Mouse (Mus musculus) liver, postnatal 0 days (tissue): Measurements from ENCODE around the gene R3hdm2. TPM values are rescaled to one million over a fixed set of nuclear protein-coding genes. Genes with fewer than 3 reads are reported as not detected.

ENCODE experiments used
- ATAC-seq: fragments of 200-750 bp; cut with Nextera tagmentation; 2 replicates; pipeline ENCODE4 v1.8.0; 2017; ENCODE audit warnings: mild to moderate bottlenecking, moderate library complexity
- DNase-seq: peaks from one replicate; pipeline ENCODE4 v3.0.0-alpha.2; 2016
- H3K27ac ChIP-seq: fragments of 300-500 bp; sonication (generic); 2 replicates; pipeline ENCODE4 v1.5.1; 2014; ENCODE audit warnings: antibody characterized with exemption, moderate library complexity, mild to moderate bottlenecking, low read depth
- H3K27me3 ChIP-seq: fragments of 300-500 bp; sonication (generic); 2 replicates; pipeline ENCODE4 v1.6.1; 2014; ENCODE audit warnings: low read length, control low read depth, mixed read lengths; ENCODE audit not compliant: insufficient read depth
- H3K36me3 ChIP-seq: fragments of 300-500 bp; sonication (generic); replicated peaks from 2 replicates; pipeline ENCODE4 v1.6.1; 2014; ENCODE audit warnings: mild to moderate bottlenecking, control low read depth, low read length, moderate library complexity, mixed read lengths; ENCODE audit not compliant: insufficient read depth
- H3K4me1 ChIP-seq: fragments of 300-500 bp; sonication (generic); 2 replicates; pipeline ENCODE4 v1.6.1; 2014; ENCODE audit warnings: antibody characterized with exemption, mild to moderate bottlenecking, control low read depth; ENCODE audit not compliant: insufficient read depth
- H3K4me2 ChIP-seq: fragments of 300-500 bp; sonication (generic); 2 replicates; pipeline ENCODE4 v1.6.1; 2014; ENCODE audit warnings: low read depth, mild to moderate bottlenecking, low read length, moderate library complexity, mixed read lengths
- H3K4me3 ChIP-seq: fragments of 300-500 bp; sonication (generic); 2 replicates; pipeline ENCODE4 v1.5.1; 2014; ENCODE audit warnings: low read depth, low read length
- H3K9ac ChIP-seq: fragments of 300-500 bp; sonication (generic); replicated peaks from 2 replicates; pipeline ENCODE4 v1.6.1; 2014; ENCODE audit warnings: mild to moderate bottlenecking, moderate library complexity
- H3K9me3 ChIP-seq: fragments of 300-500 bp; sonication (generic); 2 replicates; pipeline ENCODE4 v1.6.1; 2016; ENCODE audit warnings: mild to moderate bottlenecking, control low read depth, low read length, mixed read lengths
- CTCF ChIP-seq: sonication (generic); IDR thresholded peaks from 2 replicates; pipeline ENCODE4 v1.5.1; 2016; ENCODE audit warnings: antibody characterized with exemption, low read depth
- EP300 ChIP-seq: IDR thresholded peaks from 2 replicates; pipeline ENCODE4 v1.6.1; 2016; ENCODE audit warnings: antibody characterized with exemption, low read depth, mild to moderate bottlenecking
- WGBS: fragments of 180-500 bp; shearing (Covaris S2); extraction: QIAGEN DNeasy Blood & Tissue Kit; methylation state at CpG from one replicate; pipeline ENCODE4 v1.1.7; 2014; ENCODE audit not compliant: insufficient replicate concordance; 5-methylcytosine and 5-hydroxymethylcytosine counted together
- polyA plus RNA-seq: library from polyadenylated mRNA; unstranded; fragments of >200 nt; fragmentation: Nextera tagmentation; extraction: Ambion mirVana; gene quantifications from 2 replicates; pipeline ENCODE4 v1.2.1, GENCODE M21; 2015

R3hdm2 gene
- polyA plus RNA-seq, 1 experiment from 2014 or later = 16.6 TPM

DNA sequence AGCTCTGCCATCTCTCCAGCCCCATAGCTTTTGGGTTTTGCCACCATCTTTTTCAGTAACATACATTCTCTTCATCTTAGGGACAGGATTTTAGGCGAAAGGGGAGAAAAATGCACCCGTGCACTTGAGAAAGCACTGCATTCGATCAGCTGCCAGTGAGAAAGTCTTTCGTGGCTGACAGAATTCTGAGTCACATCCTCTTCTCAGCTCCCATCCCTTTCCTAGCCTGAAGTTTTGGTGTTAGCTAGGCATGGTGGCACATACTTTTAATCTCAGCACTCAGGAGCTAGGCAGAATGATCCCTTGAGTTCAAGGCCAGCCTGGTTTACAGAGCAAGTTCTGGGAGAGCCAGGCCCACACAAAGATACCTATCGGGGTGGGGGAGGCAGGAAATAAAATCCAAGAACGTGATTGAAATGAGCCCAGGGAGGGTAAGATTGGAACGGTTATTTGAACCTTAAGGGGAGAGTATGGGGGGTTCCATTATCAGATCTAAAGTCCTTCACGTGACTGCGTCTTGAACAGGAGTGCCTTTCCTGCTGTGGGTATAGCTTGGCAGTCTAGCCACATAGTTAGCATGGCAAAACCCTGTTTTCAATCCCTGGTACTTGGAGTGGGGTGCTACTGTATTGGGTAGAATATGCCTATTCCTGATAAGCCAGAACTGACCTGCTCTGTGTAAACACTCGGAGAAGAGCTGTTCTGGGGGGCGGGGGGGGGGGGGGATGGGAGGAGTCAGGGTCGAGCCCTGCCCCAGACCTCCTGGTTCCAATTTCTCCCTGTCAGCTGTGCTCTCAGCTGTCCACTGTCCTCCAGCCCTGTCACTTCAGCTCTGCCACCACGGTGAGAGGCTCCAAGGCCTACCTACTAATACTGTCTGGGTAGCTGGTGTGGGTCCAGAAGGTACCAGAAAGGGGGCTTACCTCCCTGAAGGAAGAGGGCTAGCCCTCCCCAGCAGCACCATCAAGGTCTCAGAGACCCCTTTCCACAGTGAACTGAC is 121.1 kb downstream of the R3hdm2 start, which contains the start of gene Stac3:
Gene Stac3, plus strand, starts transcription at position 793 of the 1,000 bp plus-strand sequence.
- DNase-seq (no peak), ATAC-seq (no peak)
- Histone ChIP-seq H3K4me1 (no peaks in the 10 kb centered on the region), H3K4me2 (no peak within 1 kb of the TSS), H3K27ac (no peak within 1 kb of the TSS), H3K36me3 (peaks cover 34% of the 10 kb centered on the region), H3K4me3 (no peak within 1 kb of the TSS), H3K9ac (no peak within 1 kb of the TSS), H3K9me3 (no peaks in the 10 kb centered on the region), H3K27me3 (no peaks in the 10 kb centered on the region)
- TF ChIP-seq EP300 (no peak), CTCF (no peak)
- 66% methylated on average over 13 of the region's 13 CpGs for WGBS

GRCm38 (mm10) chr10:127508239-127508638 is 128.1 kb downstream of the R3hdm2 start:
- H3K4me1 ChIP-seq = peaks cover 19% of the 10 kb centered on the region
- H3K9ac ChIP-seq = no peak overlapping the region
- ATAC-seq = no peak
- peak overlapping the region; percentile 69 for H3K4me2 ChIP-seq
- peak; percentile 88 for DNase-seq
- no peaks in the 10 kb centered on the region for H3K9me3 ChIP-seq
- peaks cover 51% of the 10 kb centered on the region for H3K27me3 ChIP-seq
- H3K27ac ChIP-seq = no peak overlapping the region
- WGBS = 4% methylated on average over 15 of the region's 15 CpGs
- H3K4me3 ChIP-seq = no peak overlapping the region
- TF ChIP-seq CTCF = peak; percentile 83
- TF ChIP-seq EP300 = no peak
- no peaks in the 10 kb centered on the region for H3K36me3 ChIP-seq

DNA sequence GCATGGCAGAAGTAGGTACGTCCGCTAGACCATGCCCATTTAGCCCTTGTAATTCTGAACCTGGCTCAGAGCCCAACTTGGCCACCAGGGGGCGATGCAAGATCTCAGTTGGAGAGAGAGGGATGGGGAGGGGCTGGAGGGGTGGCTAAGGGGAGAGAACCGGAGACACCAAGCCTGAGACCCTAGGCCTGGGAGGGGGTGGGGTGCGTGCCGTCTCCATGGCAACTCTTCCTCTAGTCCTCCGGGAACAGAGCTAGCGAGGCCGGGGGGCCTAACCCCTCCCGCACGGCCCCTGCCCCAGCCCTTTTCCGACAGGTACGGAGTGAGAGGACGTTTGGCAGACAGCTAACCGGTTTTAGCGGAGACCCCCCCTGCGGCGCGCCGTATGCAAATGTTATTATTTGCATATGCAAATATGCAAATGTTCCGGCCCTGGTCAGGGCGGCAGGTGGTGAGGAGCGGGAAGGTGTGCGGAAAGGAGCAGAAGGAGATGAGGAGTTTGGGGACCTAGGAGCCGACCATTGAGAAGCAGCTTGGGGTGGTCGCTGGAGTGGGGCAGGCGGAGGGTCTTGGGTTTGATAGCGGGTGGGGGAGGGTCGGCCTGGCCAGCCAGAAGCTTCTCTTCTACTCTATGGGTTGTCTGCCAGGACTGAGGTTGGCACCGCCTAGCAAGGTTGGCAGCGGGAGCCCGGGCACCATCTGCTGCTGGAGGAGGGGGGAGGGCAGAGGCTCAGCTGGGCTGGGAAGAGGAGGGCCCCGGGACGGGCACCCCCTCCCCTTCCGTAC is 129.1 kb downstream of the R3hdm2 start:
- peak; percentile 26; the same call in 1 of the 2 replicates for ATAC-seq
- Histone ChIP-seq H3K4me1 (peaks cover 28% of the 10 kb centered on the region), H3K27me3 (peaks cover 62% of the 10 kb centered on the region), H3K36me3 (no peaks in the 10 kb centered on the region), H3K9me3 (no peaks in the 10 kb centered on the region), H3K9ac (no peak overlapping the region), H3K27ac (no peak overlapping the region), H3K4me3 (peak overlapping the region; percentile 42), H3K4me2 (peak overlapping the region; percentile 69)
- TF ChIP-seq EP300 (no peak), CTCF (peak; percentile 92)
- peak; percentile 89 for DNase-seq
- WGBS = 2% methylated on average over 35 of the region's 35 CpGs

DNA sequence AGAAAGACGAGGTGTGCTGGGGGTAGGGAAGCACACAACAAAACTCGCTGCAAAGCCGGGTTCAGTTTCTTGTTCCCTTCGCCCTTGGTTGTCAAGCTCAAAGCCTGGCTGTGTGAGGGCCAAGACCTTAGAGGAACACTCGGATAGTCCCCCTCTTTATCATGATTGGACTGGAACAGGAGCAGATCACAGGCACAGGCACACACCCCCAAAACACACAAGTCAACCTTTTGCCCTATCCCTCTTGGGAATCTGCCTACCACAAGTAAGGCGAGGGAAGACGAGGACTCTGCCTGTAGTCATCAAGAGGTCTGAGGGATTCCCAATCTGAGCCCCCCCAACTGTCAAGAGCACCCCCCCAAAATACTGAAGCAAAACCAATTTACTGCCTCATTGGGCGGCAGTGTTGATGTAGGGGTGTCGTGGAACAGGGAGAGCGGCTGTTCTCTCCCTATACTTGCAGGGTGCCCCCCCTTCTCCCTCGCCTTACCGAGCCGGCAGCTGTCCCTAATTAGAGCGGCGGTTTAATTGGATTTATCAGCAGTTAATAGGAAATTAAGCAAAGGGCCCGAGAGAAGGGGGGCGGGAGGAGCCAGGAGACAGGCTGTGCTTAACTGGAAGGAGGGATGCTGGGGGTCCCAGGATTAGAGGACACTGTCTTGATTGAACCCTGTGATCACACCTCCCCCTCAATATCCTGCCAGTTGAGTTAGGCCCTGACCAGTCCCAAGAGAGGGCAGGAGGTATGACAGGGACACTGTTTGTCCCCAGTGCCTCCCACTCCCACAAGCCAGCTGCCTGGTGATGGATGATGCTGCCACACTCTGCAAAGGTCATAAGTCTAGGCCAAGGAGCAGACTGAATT is 129.9 kb downstream of the R3hdm2 start:
- no peaks in the 10 kb centered on the region for H3K9me3 ChIP-seq
- no peak overlapping the region for H3K27ac ChIP-seq
- DNase-seq (no peak), ATAC-seq (no peak)
- H3K4me2 ChIP-seq = no peak overlapping the region
- no peak overlapping the region for H3K9ac ChIP-seq
- H3K36me3 ChIP-seq = no peaks in the 10 kb centered on the region
- H3K4me1 ChIP-seq = peaks cover 37% of the 10 kb centered on the region
- 22% methylated on average over 16 of the region's 17 CpGs for WGBS
- H3K27me3 ChIP-seq = peaks cover 68% of the 10 kb centered on the region
- no peak overlapping the region for H3K4me3 ChIP-seq
- TF ChIP-seq EP300 (no peak), CTCF (no peak)

DNA sequence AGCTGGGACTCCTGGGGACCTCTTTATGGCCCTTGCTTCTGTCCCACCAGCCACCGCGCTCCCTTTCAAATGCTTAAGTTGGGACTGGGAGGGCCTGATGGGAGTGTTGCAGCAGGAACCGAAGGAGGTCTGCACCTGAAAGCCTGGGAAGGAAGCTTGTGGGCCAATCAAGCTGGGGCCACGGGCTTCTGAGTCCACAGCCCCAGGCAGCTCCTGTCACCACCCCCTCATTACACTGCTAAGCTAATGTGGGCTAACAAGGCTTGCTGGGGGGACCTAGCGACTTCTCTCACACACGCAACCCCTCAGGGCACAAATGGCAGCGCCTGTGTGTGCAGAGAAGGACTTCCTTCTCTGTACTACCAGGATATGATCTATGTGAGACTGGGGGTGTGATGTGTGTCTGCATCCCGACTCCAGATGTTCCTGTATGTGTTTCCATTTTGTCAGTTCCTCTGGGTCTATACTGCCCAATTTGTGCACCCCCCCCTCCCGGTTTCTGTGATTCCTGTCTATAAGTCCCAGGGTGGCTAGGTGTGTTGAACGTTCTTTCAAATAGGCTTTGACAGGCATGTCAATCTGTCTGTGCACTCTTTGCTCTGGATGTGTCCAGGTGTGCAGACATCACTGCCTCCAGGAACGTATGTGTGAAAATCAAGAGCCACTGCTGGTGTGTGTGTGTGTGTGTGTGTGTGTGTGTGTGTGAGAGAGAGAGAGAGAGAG is 130.9 kb downstream of the R3hdm2 start:
- 15% methylated on average over 11 of the region's 11 CpGs for WGBS
- H3K4me3 ChIP-seq = peak overlapping the region; percentile 47
- no peaks in the 10 kb centered on the region for H3K36me3 ChIP-seq
- H3K4me1 ChIP-seq = peaks cover 44% of the 10 kb centered on the region
- peaks cover 73% of the 10 kb centered on the region for H3K27me3 ChIP-seq
- peak overlapping the region; percentile 71 for H3K4me2 ChIP-seq
- H3K9ac ChIP-seq = no peak overlapping the region
- no peak for DNase-seq
- H3K9me3 ChIP-seq = no peaks in the 10 kb centered on the region
- TF ChIP-seq CTCF = no peak
- TF ChIP-seq EP300 = no peak
- H3K27ac ChIP-seq = no peak overlapping the region
- no peak for ATAC-seq
